Mouse (Mus musculus) adipocyte (in vitro differentiated cells): ENCODE measurements around the gene Pex6.
A peak's percentile ranks its signal among the peaks of the same experiment; 100 is the strongest.

ENCODE experiments used
- DNase-seq: peaks from one replicate; pipeline ENCODE4 v3.0.0-alpha.2; 2016; ENCODE audit warnings: low spot score

Gene Pex6

GRCm38 (mm10) chr17:46701489-46701888 lies 9.8 kb upstream of the Pex6 start:
- no peak for DNase-seq

GRCm38 (mm10) chr17:46702100-46702499 lies 9.2 kb upstream of the Pex6 start:
- no peak for DNase-seq

GRCm38 (mm10) chr17:46702506-46702905 lies 8.8 kb upstream of the Pex6 start:
- DNase-seq, result no peak

GRCm38 (mm10) chr17:46703971-46704886 lies 7.0 kb upstream of the Pex6 start:
- peak; percentile 64 for DNase-seq

GRCm38 (mm10) chr17:46704887-46705835 lies 6.1 kb upstream of the Pex6 start, which contains the start of gene Ppp2r5d:
Ppp2r5d (minus strand) TSS chr17:46705111.
- peak; percentile 99 for DNase-seq

- DNase-seq, result peak; percentile 83
These were observed 4.7 kb upstream of the Pex6 start for GRCm38 (mm10) chr17:46706375-46707089.

GRCm38 (mm10) chr17:46711612-46712271 lies 479 bp downstream of the Pex6 start:
- DNase-seq, result peak; percentile 74

GRCm38 (mm10) chr17:46712442-46712841 lies 1.2 kb downstream of the Pex6 start:
- peak; percentile 26 for DNase-seq

GRCm38 (mm10) chr17:46713849-46714248 lies 2.6 kb downstream of the Pex6 start:
- no peak for DNase-seq

- peak; percentile 83 for DNase-seq
These were observed 3.7 kb downstream of the Pex6 start for GRCm38 (mm10) chr17:46714756-46715481.

GRCm38 (mm10) chr17:46721077-46721476 lies 9.8 kb downstream of the Pex6 start:
- no peak for DNase-seq

- no peak for DNase-seq
These were observed 13.3 kb downstream of the Pex6 start for GRCm38 (mm10) chr17:46724477-46725084.

- DNase-seq, result no peak
These were observed 14.0 kb downstream of the Pex6 start for GRCm38 (mm10) chr17:46725273-46725672.

- no peak for DNase-seq
These were observed 14.7 kb downstream of the Pex6 start for GRCm38 (mm10) chr17:46725731-46726645.

- DNase-seq, result no peak
These were observed 16.0 kb downstream of the Pex6 start for GRCm38 (mm10) chr17:46727271-46727670.

GRCm38 (mm10) chr17:46728021-46728420 lies 16.8 kb downstream of the Pex6 start:
- DNase-seq, result no peak

GRCm38 (mm10) chr17:46728496-46728895 lies 17.2 kb downstream of the Pex6 start:
- no peak for DNase-seq

- no peak for DNase-seq
These were observed 17.6 kb downstream of the Pex6 start, which contains the start of gene Gnmt for GRCm38 (mm10) chr17:46728904-46729318. Gnmt (minus strand) TSS chr17:46729168.

- DNase-seq, result no peak
These were observed 22.8 kb downstream of the Pex6 start for GRCm38 (mm10) chr17:46734055-46734454.
